Mouse (Mus musculus) spleen, postnatal 36 days (tissue): Measurements from ENCODE around the gene Cldn5.
A peak's percentile ranks its signal among the peaks of the same experiment; 100 is the strongest.

Source experiments
- DNase-seq, 2 experiments: peaks; one replicate each; pipeline ENCODE4 v3.0.0; 2022; ENCODE audit warnings: low spot score in 2 of 2, mixed read lengths in 1 of 2

Cldn5 gene

DNA sequence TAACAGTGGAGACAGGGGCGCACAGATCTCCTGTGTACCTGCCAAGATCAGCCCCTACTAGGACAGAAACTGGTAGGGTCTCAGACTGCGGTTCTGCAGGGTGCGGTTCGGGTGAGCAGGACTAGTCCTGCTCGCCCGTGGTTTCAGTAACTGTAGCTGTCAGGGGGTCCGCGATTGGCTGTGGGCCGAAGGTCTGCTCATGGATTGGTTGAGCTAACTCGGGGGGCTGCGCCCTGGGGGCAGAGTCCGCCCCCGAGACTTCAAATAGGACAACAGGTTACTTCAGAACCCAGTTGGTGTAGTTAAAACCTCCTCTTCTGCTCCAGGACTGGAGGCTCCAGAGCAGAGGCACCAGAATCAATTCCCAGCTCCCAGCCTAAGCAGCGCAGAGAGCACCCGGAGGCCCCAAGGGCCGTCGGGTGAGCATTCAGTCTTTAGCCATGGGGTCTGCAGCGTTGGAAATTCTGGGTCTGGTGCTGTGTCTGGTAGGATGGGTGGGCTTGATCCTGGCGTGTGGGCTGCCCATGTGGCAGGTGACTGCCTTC, at the start of gene Cldn5:
Gene Cldn5, plus strand, starts transcription at position 292 of the 545 bp plus-strand sequence.
- peak; percentile 9 to 21 for DNase-seq

DNA sequence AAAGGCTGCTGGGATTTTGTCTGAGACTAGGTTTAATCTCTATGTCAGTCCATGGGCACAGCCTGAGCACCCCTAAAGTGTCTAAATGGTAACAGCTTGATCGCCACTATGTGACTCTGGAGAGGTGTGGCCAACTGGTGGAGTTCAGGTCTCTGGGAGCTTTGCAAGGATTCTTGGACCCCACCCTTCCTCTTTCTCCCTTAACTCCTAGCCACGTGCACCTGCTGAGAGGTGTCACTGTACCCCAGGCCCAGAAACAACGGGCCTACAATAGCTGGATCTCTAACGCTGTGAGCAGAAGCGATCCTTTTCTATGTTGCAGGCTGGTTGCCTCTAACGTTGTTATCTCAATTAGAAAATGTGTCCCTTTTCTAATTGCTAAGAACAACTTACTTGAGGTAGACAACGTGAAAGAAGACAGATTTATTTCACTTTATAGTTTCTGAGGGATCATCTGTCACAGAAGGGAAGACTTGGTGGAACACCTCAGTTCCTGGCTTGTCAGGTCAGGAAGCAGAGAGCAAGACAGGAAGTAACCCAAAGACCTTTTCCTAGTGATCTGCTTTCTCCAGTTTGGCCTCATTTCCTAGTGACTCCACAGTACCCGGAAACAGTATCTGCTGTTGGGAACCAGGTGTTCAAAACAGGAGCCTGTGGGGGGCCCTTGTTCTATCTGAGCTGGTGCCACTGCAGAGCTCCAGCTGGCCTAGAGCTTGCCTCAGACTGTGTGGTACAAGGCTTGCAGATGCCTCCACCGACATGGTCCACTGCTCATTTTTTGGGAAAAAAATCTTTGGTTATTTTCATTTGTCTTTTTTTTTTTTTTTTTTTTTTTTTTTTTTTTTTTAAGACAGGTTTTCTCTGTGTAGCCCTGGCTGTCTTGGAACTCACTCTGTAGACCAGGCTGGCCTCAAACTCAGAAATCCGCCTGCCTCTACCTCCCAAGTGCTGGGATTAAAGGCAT, 48.8 kb upstream of the Cldn5 start:
- no peak for DNase-seq

DNA sequence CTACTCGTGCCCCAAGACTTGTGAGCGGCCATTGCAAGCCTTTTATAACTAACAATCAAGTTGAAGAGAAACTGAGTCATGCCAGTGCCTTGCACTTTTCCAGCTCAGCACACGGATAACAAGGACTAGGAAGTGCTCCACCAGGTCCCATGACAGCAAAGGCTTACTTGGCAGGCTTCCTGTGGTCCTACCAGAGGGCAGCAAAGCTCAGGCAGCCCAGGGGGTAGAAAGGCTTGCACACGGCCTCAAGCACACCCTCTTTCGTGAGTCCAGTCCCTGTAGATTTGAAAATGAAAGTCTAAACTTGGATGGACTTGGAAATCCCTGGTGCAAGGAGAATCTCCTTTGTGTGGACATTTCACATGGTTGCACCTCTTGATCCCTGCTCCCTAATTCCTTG, 47.5 kb upstream of the Cldn5 start:
- DNase-seq, result no peak

DNA sequence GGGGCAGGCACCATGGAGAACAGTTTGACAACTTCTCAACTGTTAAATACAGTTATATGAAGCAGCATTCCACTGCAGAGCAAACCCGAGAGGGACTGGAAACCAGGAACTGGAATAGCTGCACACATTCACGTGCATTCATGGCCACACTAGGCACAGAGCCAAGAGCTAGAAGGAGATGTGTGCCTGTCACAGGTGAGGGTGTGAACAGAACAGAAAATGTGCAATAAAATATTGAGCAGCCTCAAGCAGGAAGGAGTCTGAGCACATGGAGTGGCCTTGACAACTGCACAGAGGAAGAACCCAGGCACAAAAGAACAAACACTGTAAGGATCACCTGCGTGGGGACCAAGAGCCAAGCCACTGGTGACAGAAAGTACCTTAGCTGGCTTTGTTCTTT, 46.0 kb upstream of the Cldn5 start:
- DNase-seq, result no peak

DNA sequence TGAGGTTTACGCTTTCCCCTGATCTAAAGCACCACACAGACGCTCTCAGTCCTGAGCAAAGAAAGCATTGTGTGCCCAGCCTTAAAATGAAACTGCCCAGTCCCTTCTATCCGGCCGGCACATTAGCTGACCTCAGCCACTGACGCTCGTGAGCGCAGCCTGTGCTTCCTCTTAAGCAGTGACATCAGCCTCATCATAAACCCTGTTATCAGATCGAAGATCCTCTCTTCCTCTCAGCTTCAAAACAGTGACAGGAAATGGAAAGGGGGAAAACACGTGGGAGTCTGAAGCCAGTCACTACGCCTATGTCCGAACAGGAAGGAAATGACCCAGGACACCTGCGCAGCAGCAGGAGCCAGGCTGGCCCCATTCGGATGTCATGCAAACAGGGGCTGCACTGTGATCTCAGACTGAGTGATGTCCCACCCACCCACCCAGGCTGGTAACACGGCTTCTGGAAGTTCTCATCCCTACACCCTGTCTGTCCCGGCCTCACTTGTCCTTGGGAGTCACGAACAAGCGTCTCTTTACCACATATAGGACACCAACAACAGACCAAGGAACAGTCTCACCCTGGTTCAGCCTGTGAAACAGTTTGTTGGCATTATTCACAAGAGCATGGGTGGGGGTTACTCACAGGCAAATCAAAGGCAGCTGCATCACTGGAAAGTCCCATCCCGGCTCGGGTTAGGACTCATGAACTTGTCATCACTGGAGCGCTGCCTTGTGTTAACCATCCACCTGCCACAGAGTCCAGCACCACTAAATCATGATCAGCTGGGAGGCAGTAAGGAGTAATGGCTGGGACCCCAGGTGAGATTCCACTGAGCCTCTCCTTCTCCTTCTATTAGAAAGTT, 43.3 kb upstream of the Cldn5 start:
- DNase-seq, result no peak

DNA sequence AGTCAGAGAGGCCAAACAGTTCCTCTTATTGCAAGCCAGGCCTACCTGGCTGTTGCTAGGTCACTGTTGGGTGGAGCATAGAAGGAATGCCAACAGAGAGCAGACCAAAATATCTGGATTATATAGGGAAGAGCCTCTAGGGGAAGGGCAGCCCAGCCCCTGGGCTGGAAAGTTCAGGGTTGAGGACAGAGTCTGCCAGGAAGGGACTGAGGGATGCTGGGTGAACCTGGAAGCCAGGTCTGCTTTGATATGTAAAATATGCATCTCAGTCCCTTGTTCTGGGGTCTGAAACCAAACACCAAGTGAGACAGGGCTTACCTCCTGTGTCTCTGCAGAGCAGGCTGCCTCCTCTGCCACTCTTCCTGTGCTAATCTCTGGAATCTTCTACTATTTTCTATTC, 38.3 kb upstream of the Cldn5 start:
- no peak for DNase-seq

DNA sequence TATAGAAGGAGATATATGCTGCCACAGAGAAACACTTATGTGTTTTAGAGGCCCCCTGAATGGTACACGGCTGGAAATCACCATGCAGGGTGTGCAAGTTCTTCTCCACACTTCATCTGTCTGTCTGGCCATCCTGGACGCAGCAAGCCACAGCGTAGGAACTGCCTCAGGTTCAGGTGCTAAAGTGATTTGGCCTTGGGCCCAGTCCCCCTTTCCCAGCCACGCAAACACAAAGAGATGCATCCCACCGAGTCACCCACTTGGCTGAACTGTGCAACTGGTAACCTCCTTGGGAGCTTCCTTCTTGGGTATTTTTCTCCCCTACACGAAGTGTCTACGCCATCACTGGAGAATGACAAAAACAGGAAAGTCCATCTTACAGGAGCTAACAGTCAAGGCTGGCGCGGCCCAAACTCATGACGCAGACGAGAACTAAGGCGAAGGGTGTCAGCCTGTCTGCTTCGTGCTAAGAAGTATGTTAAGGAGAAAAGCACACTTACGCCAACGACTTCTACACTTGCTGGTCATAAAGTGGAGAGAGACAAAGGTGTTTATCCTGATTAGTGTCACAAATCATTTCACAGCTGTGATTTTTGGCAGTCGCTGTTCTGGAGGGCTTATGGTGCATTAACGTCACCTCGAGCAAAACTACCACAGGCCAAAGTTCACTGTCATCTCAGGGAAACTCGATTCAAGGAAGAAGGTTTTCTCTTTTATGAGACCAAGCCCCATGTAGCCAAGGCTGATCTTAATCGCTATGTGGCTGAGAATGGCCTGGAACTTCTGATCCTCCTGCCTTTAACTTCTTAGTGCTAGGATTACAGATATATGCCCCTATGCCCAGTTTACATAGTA, 30.2 kb upstream of the Cldn5 start:
- DNase-seq, result no peak

DNA sequence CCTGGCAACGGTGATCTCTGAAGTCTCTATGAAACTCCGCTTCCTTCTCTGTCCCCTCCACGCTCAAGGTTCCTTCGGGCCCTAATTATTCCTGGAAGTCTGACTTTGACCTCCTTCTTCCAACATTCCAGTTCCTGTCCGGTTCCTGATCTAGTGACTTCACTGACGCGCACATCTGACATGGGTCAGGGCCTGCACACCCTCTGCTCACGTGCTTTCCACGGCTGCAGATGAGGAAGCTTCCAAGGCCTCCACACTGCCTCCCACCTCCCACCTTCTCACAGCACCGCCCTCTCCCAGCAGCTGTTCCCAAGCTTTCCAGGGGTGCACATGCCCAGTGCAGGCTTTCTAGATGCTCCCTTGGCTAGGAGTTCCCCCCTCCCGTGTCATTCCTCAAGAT, 25.5 kb upstream of the Cldn5 start:
- no peak for DNase-seq

DNA sequence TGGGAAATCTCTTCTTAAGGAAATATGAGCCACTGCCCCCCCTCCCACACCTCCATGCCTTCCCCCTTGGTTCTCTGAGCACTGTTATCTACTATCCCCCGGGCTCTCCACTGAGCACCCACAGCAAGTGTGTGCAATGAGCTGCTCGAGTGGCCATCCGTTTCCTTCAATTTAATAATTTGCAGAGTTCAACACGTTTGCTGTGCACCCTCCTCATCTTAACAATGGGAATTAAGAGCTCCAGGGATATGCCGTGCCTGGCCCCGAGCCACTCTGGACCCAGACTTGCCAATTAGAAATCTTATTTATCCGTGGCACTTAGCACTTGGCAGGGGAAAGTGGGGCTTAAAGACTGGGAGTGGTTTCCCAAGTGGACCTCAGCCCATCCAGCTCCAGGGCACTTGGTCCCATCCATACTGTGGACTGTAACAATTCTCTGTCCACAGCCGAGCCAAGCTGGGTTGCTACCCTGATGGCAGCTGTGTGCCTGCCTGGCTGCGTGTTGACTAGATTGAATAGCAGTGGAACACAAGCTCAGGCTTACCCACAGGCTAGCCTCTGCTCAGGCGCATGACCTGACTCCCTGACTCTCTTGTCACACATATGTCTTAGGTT, 24.7 kb upstream of the Cldn5 start:
- DNase-seq, result no peak

DNA sequence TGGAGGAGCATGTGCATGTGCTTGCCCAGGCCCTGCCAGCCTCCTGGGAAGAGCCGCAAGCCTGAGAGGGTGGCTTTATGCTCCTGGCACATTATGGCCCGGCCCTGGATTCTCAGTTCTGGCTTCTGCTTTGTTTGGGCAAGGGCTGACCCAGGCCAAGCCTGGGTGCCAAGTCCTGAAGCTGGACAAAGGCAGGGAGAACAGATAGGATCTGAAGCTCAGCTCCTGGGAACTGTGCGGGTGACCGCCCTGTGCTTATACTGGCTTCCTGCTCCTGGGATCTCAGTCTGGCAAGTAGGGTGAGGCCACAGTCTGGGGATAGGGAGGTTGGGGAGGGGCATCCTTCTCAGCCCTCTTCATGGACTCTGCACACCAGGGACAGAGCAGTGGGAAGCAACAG, 14.9 kb upstream of the Cldn5 start:
- DNase-seq, result no peak

DNA sequence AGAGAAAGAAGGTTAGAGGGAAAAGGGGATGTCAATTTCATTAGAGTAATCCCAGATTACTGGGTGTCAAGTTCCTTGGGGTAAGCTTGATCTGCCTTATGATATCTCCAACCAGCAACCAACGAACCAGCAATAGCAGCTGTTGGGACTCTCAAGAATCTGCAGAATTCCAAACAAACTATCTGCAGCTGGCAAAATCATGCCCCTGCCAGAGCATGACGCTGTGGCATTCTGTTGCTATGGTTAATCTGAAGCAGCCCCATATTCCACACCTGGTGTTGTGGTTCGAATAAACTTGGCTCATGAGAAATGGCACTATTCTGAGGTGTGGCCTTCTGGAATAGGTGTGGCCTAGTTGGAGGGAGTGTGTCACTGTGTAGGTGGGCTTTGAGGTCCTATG, 13.7 kb upstream of the Cldn5 start:
- no peak for DNase-seq

DNA sequence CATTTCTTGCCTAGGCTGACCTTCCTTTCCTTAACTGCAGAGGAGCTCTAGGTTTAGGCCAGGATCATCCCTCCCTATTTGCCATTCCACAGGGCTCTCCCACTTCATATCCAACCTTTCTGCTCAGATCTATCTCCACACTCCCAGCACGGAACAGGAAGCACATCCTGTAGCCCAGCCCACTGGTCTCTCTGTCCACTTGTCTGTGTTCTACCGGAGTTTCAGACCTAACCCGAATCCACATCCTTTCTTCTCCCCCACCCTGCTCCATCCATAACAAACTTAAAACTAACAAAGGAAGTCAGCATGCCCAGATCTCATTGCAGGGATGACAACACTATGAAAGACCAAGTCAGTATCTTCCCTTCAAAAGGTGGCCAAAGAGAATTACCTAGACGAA, 10.3 kb upstream of the Cldn5 start:
- DNase-seq, result no peak

DNA sequence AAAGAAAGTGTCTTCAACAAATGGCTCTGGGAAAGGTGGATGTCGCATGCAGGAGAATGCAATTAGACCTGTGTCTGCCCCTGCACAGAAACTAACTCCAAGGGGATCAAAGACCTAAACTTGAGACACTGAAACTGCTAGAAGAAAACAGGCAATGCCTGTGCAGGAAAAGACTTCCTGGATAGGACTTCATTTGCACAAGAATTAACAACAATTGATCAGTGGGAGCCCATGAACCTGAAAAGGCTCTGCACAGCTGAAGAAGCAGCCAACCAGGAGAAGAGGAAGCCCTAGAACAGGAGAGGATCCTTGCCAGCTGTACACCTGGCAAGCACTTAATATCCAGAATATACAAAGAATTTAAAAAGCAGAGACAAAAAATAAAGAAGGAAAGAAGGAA, 7.1 kb upstream of the Cldn5 start:
- DNase-seq, result no peak

DNA sequence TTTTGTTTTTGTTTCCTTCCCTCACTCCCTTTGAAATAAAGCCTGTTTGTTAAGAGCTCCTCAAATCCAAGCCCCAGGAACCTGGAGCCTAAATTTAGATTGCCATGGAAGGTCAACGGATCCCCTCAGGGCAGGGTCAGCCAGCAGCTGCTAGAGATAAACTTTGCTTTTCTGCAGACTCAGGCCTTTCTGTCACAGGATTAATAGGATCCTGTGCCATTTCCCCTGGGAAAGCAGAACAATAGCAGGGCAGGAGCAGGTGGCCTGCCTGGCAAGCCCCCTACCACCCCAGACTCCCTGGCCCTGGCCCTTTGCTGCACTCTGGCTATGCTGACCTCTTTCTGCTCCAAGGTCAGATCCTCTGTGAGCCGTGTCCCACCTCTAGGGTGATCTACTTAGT, 2.7 kb upstream of the Cldn5 start:
- DNase-seq, result no peak

DNA sequence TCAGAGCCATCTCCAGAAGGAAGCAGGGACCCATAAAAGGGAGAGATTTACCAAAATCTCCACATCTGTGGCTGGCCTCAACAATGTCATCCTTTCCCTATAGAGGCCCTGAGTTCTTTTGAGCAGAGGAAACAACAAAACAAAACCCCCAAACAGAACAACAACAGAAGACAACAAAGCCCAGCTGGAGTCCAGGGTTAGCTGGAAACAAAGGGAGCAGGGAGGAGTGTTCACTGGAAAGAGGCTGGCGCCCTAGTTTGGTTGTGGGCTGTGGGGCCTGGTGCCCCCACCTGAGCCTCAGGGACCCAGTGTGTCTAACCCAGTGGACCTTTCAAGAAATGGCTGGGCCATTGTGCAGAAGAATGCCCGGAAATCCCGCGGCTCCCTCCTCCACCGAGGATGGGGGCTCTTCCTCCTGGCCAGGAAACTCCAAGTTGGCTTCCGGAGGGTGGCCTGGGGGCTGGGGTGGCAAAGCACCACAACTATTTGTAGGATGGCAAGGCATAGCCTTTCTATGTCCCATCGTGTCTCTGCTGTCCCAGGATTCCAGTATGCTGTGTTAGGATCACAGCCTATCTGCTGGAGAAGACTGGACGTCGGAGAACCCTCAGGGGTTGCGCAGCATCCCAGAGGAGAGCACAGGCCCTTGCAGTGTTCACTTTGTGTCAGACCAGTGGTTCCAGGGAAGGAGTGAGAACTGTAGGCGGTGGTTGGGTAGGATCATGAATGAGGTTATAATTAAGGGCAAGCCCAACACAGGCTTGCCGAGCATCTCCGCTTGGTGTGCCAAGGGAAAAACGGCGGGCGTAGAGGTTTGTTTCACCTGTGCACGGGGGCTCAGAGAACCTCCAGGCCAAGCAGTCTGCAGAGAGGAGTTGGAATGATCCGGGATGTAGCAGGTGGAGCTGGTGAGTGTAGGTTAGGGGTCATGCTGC, 759 bp upstream of the Cldn5 start:
- DNase-seq, result no peak

DNA sequence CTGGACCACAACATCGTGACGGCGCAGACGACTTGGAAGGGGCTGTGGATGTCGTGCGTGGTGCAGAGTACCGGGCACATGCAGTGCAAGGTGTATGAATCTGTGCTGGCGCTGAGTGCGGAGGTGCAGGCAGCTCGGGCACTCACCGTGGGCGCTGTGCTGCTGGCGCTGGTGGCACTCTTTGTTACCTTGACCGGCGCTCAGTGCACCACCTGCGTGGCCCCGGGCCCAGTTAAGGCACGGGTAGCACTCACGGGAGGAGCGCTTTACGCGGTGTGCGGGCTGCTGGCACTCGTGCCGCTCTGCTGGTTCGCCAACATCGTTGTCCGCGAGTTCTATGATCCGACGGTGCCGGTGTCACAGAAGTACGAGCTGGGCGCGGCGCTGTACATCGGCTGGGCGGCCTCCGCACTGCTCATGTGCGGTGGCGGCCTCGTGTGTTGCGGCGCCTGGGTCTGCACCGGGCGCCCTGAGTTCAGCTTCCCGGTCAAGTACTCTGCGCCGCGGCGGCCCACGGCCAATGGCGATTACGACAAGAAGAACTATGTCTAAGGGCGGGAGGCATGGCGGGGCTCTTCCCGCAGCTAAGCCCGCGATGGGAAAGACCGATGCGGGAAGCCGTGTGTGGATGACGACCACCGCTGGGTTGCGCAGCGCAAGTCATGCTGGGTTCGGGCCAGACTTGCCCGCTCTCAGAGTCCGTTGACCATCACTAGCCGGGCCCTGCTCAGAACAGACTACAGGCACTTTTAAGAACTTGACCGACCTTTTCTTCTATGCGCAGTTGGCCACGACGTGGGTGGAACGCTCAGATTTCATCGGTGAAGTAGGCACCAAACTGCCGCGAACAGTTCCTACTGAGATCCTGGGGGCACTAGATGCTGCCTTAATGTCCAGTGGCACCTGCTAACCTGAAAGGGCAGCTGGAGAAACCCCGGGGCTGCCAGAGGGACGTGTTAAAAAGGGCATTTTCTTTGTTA, 744 bp downstream of the Cldn5 start:
- DNase-seq, result no peak

DNA sequence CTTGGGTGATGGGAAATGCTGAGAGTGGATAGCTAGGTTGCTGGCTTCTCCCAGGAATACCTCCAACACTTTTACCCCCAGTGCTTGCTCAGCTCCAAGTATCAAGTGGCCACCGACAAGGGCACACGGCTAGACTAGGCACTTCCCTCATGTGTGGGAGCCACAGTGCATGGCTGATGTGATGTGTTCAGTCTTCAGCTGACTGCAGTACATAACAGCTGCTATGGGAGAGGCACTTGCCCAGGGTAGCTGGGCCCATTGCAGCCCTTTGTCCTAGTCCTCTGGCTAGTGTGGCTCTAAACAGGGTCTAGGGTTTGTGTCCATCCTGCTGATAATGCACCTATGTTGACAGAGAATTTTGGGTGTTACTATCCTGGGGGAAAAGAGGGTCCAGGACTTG, 1.8 kb downstream of the Cldn5 start:
- DNase-seq, result no peak

DNA sequence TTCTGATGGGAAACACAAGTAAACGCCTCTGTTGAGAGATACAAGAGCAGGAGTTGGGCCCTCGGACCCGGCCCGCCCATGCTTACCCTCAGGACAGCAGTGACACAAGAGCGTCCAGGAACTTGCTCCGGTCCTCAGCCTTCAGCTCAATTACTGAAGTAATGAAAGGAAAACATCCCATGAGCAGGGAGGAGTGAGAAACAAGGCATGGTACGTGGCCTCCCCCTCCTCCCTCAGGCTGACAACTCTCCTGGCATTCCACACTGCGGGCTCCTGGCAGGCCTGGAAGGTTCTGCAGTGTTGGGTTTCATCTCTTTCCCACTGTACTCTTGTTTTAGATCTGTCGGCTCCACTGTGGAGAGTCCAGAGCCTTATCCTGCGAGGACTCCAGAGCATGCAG, 5.2 kb downstream of the Cldn5 start:
- DNase-seq, result no peak

DNA sequence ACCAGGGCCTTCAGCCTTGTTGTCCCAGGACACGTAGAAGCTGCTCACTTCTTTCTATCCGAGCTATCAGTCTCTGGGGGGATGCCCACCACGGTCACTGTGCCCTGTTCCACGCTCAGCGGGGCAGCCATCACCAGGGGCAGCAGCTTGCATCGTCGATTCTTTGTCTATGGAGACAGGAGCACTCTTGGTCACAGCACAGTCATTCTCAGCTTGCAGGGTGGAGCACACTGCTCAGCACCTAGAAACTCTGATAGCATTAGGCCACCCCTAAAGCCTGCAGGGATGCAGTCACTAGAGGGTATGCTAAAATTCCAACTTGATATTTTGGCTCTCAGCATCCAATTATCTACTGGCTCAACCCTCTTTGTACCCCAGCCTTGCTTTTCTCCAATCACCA, 8.4 kb downstream of the Cldn5 start:
- DNase-seq, result no peak
